Mouse (Mus musculus) embryonic stem cell, embryonic (primary cell): Measurements from ENCODE around the gene Mpg.

Source experiments
- CTCF ChIA-PET, 4 experiments: fragments of 300-600 bp in 2 of 4; fragments of 350-600 bp in 2 of 4; sonication (Branson Sonifier 250); formaldehyde crosslinking; loops; one replicate each; lab custom pipeline; 2022; ENCODE audit warnings: inconsistent platforms in 2 of 4; lab: Charles Lee
- POLR2A ChIA-PET, 4 experiments: fragments of 300-600 bp in 2 of 4; fragments of 350-600 bp in 2 of 4; sonication (Branson Sonifier 250); formaldehyde crosslinking; loops; one replicate each; lab custom pipeline; 2022; ENCODE audit warnings: antibody characterized with exemption in 4 of 4, inconsistent platforms in 1 of 4; lab: Charles Lee

The Mpg gene

GRCm38 (mm10) chr11:32250880-32251763 lies 24.8 kb downstream of the Mpg start:
- ChIA-PET CTCF (no interaction called here), POLR2A (no interaction called here)

- CTCF ChIA-PET = no interaction called here
- POLR2A ChIA-PET = interaction anchor here in 2 of 4 experiments (0.9 to 1.6 kb wide), 3 partner anchors 9 to 14 kb away, joined by 3 to 6 read pairs (median 3); partner anchors contain the start of gene Nprl3 (in 1 of the 2)
Measured at GRCm38 (mm10) chr11:32253121-32253520, 26.8 kb downstream of the Mpg start.

GRCm38 (mm10) chr11:32256146-32256545 lies 29.8 kb downstream of the Mpg start:
- CTCF ChIA-PET = interaction anchor here in 2 of 4 experiments (0.6 to 2.5 kb wide), 3 partner anchors 19 to 95 kb away, joined by 3 to 5 read pairs (median 3); partner anchors contain the start of gene Hbq1b (in 1 of the 2)
- POLR2A ChIA-PET = interaction anchor here in 1 of 4 experiments (0.9 to 1.9 kb wide), 2 partner anchors 11 to 12 kb away, joined by 3 to 9 read pairs; partner anchors contain the start of gene Nprl3

- ChIA-PET CTCF (interaction anchor here in 2 of 4 experiments (0.6 to 2.5 kb wide), 3 partner anchors 19 to 95 kb away, joined by 3 to 5 read pairs (median 3); partner anchors contain the start of gene Hbq1b (in 1 of the 2)), POLR2A (interaction anchor here in 1 of 4 experiments (1.9 kb wide), 1 partner anchor 10 kb away, joined by 9 read pairs; the partner anchor contains the start of gene Nprl3)
Measured at GRCm38 (mm10) chr11:32256566-32256965, 30.3 kb downstream of the Mpg start.

- POLR2A ChIA-PET = interaction anchor here in 1 of 4 experiments (0.7 to 1.3 kb wide), 4 partner anchors 9 to 58 kb away, joined by 3 to 4 read pairs (median 3); partner anchors contain the start of gene Snrnp25
- CTCF ChIA-PET = no interaction called here
Measured at GRCm38 (mm10) chr11:32262674-32263415, 36.5 kb downstream of the Mpg start.

- CTCF ChIA-PET = interaction anchor here in 3 of 4 experiments (0.6 to 0.9 kb wide), 3 partner anchors 23 to 60 kb away, joined by 3 to 15 read pairs (median 3); partner anchors contain the start of gene Snrnp25 (in 1 of the 3)
- POLR2A ChIA-PET = interaction anchor here in 2 of 4 experiments (0.6 to 3.3 kb wide), 5 partner anchors 12 to 359 kb away, joined by 3 to 9 read pairs (median 4); partner anchors contain the start of gene Snrnp25 (in 2 of the 2)
Measured at GRCm38 (mm10) chr11:32265117-32265738, 38.9 kb downstream of the Mpg start.

GRCm38 (mm10) chr11:32266194-32266593 lies 39.9 kb downstream of the Mpg start:
- CTCF ChIA-PET = no interaction called here

GRCm38 (mm10) chr11:32266776-32267175 lies 40.5 kb downstream of the Mpg start:
- POLR2A ChIA-PET = interaction anchor here in 2 of 4 experiments (1.1 to 3.3 kb wide), 12 partner anchors 8 to 121 kb away, joined by 3 to 15 read pairs (median 4); partner anchors contain the start of genes Hba-x (in 1 of the 2), Hbq1b (in 1 of the 2) and Snrnp25 (in 1 of the 2)
- CTCF ChIA-PET = interaction anchor here in 2 of 4 experiments (0.6 to 1.2 kb wide), 3 partner anchors 20 to 54 kb away, joined by 3 to 4 read pairs (median 4); partner anchors contain the start of gene Hbq1b (in 1 of the 2)

More at GRCm38 (mm10) chr11:32266194-32266593, 39.9 kb downstream of the Mpg start:
- POLR2A ChIA-PET = interaction anchor here in 2 of 4 experiments (1.1 to 3.3 kb wide), 5 partner anchors 10 to 62 kb away, joined by 3 to 9 read pairs (median 5); partner anchors contain the start of gene Snrnp25 (in 2 of the 2)

- ChIA-PET CTCF (interaction anchor here (0.6 to 1.5 kb wide), 7 partner anchors 19 to 73 kb away, joined by 3 to 4 read pairs (median 4); partner anchors contain the start of gene Hbq1b (in 1 of the 4)), POLR2A (interaction anchor here in 3 of 4 experiments (0.7 to 3.3 kb wide), 30 partner anchors 8 to 397 kb away, joined by 3 to 15 read pairs (median 3); partner anchors contain the start of genes Hbq1b (in 2 of the 3), Hba-x (in 1 of the 3), Snrnp25 (in 1 of the 3) and Stk10 (in 1 of the 3))
Measured at GRCm38 (mm10) chr11:32267188-32267884, 41.0 kb downstream of the Mpg start, which contains the start of gene Nprl3. Nprl3 (minus strand) TSS chr11:32267707.

- POLR2A ChIA-PET = interaction anchor here in 3 of 4 experiments (0.7 to 3.3 kb wide), 32 partner anchors 8 to 398 kb away, joined by 3 to 15 read pairs (median 3); partner anchors contain the start of genes Hbq1b (in 2 of the 3), Stk10 (in 2 of the 3), Hba-x (in 1 of the 3) and Snrnp25 (in 1 of the 3)
- CTCF ChIA-PET = interaction anchor here in 3 of 4 experiments (0.5 to 1.5 kb wide), 7 partner anchors 19 to 491 kb away, joined by 3 to 4 read pairs (median 4); partner anchors contain the start of gene Hbq1b (in 1 of the 3)
Measured at GRCm38 (mm10) chr11:32267964-32268363, 41.7 kb downstream of the Mpg start.

- CTCF ChIA-PET = interaction anchor here in 3 of 4 experiments (0.8 to 1.2 kb wide), 3 partner anchors 18 to 86 kb away, joined by 3 to 4 read pairs (median 3); partner anchors contain the start of gene Hbq1b (in 1 of the 3)
- POLR2A ChIA-PET = interaction anchor here in 2 of 4 experiments (0.6 to 3.3 kb wide), 9 partner anchors 8 to 399 kb away, joined by 3 to 15 read pairs (median 6); partner anchors contain the start of genes Hbq1b (in 1 of the 2), Sh3pxd2b (in 1 of the 2) and Stk10 (in 1 of the 2)
Measured at GRCm38 (mm10) chr11:32268952-32269351, 42.6 kb downstream of the Mpg start.

- ChIA-PET POLR2A (interaction anchor here in 1 of 4 experiments (0.6 kb wide), 1 partner anchor 25 kb away, joined by 4 read pairs; no protein-coding TSS in a partner anchor), CTCF (interaction anchor here in 1 of 4 experiments (0.6 kb wide), 1 partner anchor 216 kb away, joined by 9 read pairs; no protein-coding TSS in a partner anchor)
Measured at GRCm38 (mm10) chr11:32271178-32271577, 44.9 kb downstream of the Mpg start.

GRCm38 (mm10) chr11:32276347-32276746 lies 50.0 kb downstream of the Mpg start, which contains the start of gene Hba-x:
Hba-x (plus strand) TSS chr11:32276400.
- ChIA-PET POLR2A (interaction anchor here in 2 of 4 experiments (1.0 to 2.0 kb wide), 4 partner anchors 8 to 52 kb away, joined by 3 to 15 read pairs (median 6); partner anchors contain the start of gene Nprl3 (in 2 of the 2)), CTCF (interaction anchor here in 1 of 4 experiments (0.6 to 1.2 kb wide), 3 partner anchors 11 to 94 kb away, joined by 3 to 4 read pairs (median 3); partner anchors contain the start of genes Hbq1a and Hbq1b)

GRCm38 (mm10) chr11:32277736-32278457 lies 51.6 kb downstream of the Mpg start:
- ChIA-PET CTCF (interaction anchor here (0.5 to 1.3 kb wide), 9 partner anchors 9 to 314 kb away, joined by 3 to 4 read pairs (median 3); partner anchors contain the start of genes Hbq1b (in 2 of the 4) and Hbq1a (in 1 of the 4)), POLR2A (interaction anchor here in 3 of 4 experiments (0.6 to 2.0 kb wide), 6 partner anchors 10 to 545 kb away, joined by 3 to 15 read pairs (median 3); partner anchors contain the start of gene Nprl3 (in 2 of the 3))
